20 mouse cellular contexts compared by ENCODE assay signal in the genomic region with DNA sequence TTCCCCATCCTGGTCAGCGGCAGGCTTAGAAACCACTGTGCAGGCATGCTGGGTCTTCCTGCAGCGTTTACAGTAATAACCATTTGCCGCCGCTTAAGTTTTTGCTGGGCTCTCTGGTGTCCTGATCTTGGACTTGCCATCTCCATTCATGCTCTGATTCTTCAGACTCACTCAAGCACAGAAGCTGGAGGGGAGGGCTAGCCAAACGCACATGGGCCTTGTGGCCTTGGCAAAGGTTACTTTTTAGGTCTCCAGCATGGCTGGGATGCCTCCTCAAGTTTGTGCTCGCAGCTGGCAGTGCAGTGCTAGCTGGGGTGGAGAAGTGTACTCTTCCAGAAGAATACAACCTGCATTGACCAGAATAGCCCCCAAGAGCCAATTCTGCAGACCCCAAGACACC. TPM values are rescaled to one million over a fixed set of nuclear protein-coding genes. Genes with fewer than 3 reads are reported as not detected.
DNase-seq lines count a peak whose midpoint lies in the region; ATAC-seq and TF ChIP-seq lines count a peak whose summit lies in the region.
"Had no signal": no experiment of that assay in that cellular context is flagged by ENCODE, and none has a peak within 500 bp of the region (broad histone marks: within the 10 kb centered on the region; RNA-seq: fewer than 3 reads in every experiment).

No protein-coding gene starts in this region.

- no peak for DNase-seq in heart, embryonic 10.5 days (ENCODE audit: low spot score)
- DNase-seq in heart, postnatal 4 days = no peak
- DNase-seq in kidney, adult 2 months = peak; percentile 72
- peak; percentile 36 to 70 for DNase-seq in kidney, postnatal 25 days
- DNase-seq in hindbrain, postnatal 0 days (ENCODE audit: low spot score) = no peak
- DNase-seq in cerebellum, adult 18-20 months = no peak
- DNase-seq: adrenal gland, adult 8-10 months; adrenal gland, postnatal 36 days; cerebellum, adult 8-10 months; cerebellum, postnatal 14 days; heart, adult 2 months; heart, postnatal 36 days had no signal

- no peak for TF ChIP-seq POLR2A in kidney, adult 2 months (IDR thresholded peaks at IDR 0.05; ENCODE audit: low read depth, low read length)

- ATAC-seq in kidney, embryonic 15.5 days (replicated peaks; ENCODE audit: low FRiP score) = no peak
- ATAC-seq in hindbrain, postnatal 0 days = no peak
- ATAC-seq: forebrain, embryonic 16.5 days; intestine, embryonic 15.5 days had no signal

- 86% methylated on average over 6 of the region's 6 CpGs for WGBS in heart, embryonic 10.5 days
- WGBS in kidney, adult 2 months = 41% methylated on average over 6 of the region's 6 CpGs
- 74% methylated on average over 6 of the region's 6 CpGs for WGBS in kidney, embryonic 15.5 days
- WGBS in hindbrain, postnatal 0 days = 61% methylated on average over 6 of the region's 6 CpGs

- no peak overlapping the region for H3K4me2 ChIP-seq in kidney, embryonic 15.5 days
- no peak overlapping the region for H3K4me2 ChIP-seq in hindbrain, postnatal 0 days (ENCODE audit: low read depth, low read length)
- H3K4me2 ChIP-seq: embryonic facial prominence, embryonic 13.5 days; forebrain, embryonic 12.5 days; heart, embryonic 13.5 days; hindbrain, embryonic 13.5 days; intestine, embryonic 15.5 days had no signal

- no peaks in the 10 kb centered on the region for H3K27me3 ChIP-seq in heart, embryonic 10.5 days (ENCODE audit: insufficient read depth, poor library complexity, severe bottlenecking)
- no peaks in the 10 kb centered on the region for H3K27me3 ChIP-seq in kidney, adult 2 months (replicated peaks; ENCODE audit: control insufficient read depth, insufficient read depth, low read length)
- H3K27me3 ChIP-seq in kidney, embryonic 15.5 days = no peaks in the 10 kb centered on the region
- H3K27me3 ChIP-seq in hindbrain, postnatal 0 days (ENCODE audit: insufficient read depth, low read length) = no peaks in the 10 kb centered on the region
- H3K27me3 ChIP-seq: CH12.LX; embryonic facial prominence, embryonic 13.5 days; forebrain, embryonic 12.5 days; heart, embryonic 13.5 days; hindbrain, embryonic 13.5 days; intestine, embryonic 15.5 days had no signal

- peaks cover 71% of the 10 kb centered on the region for H3K4me1 ChIP-seq in heart, embryonic 10.5 days
- peaks cover 22% of the 10 kb centered on the region for H3K4me1 ChIP-seq in kidney, adult 2 months (ENCODE audit: control insufficient read depth, insufficient read depth, low read length)
- peaks cover 75% of the 10 kb centered on the region for H3K4me1 ChIP-seq in kidney, embryonic 15.5 days
- 0 out of 2 replicates have a peak, but pooled peaks cover 3% of the 10 kb centered on the region for H3K4me1 ChIP-seq in hindbrain, postnatal 0 days (ENCODE audit: insufficient read depth, low read length)

- peaks cover 45% of the 10 kb centered on the region for H3K36me3 ChIP-seq in heart, embryonic 10.5 days
- H3K36me3 ChIP-seq in kidney, adult 2 months (ENCODE audit: control insufficient read depth, insufficient read depth, low read length) = no peaks in the 10 kb centered on the region
- H3K36me3 ChIP-seq in kidney, embryonic 15.5 days = 0 out of 2 replicates have a peak, but pooled peaks cover 3% of the 10 kb centered on the region
- H3K36me3 ChIP-seq in hindbrain, postnatal 0 days (ENCODE audit: insufficient read depth, low read length) = no peaks in the 10 kb centered on the region
- H3K36me3 ChIP-seq: intestine, embryonic 15.5 days had no signal

- no peak overlapping the region for H3K4me3 ChIP-seq in heart, embryonic 10.5 days
- H3K4me3 ChIP-seq in kidney, adult 2 months (ENCODE audit: insufficient read depth, low read depth, low read length) = no peak overlapping the region
- no peak overlapping the region for H3K4me3 ChIP-seq in kidney, embryonic 15.5 days (replicated peaks)
- H3K4me3 ChIP-seq in hindbrain, postnatal 0 days (ENCODE audit: low read length) = no peak overlapping the region
- H3K4me3 ChIP-seq: embryonic facial prominence, embryonic 13.5 days; forebrain, embryonic 12.5 days; heart, adult 2 months; heart, embryonic 13.5 days; hindbrain, embryonic 13.5 days; intestine, embryonic 15.5 days had no signal

- no peaks in the 10 kb centered on the region for H3K9me3 ChIP-seq in heart, embryonic 10.5 days
- H3K9me3 ChIP-seq in kidney, embryonic 15.5 days (replicated peaks) = no peaks in the 10 kb centered on the region
- no peaks in the 10 kb centered on the region for H3K9me3 ChIP-seq in hindbrain, postnatal 0 days (ENCODE audit: low read length)
- H3K9me3 ChIP-seq: embryonic facial prominence, embryonic 13.5 days; forebrain, embryonic 12.5 days; heart, embryonic 13.5 days; hindbrain, embryonic 13.5 days; intestine, embryonic 15.5 days had no signal

- no peak for TF ChIP-seq CTCF in kidney, adult 2 months (conservative IDR thresholded peaks at IDR 0.05; ENCODE audit: insufficient read depth, insufficient read length, low read depth, low read length)
- TF ChIP-seq CTCF in hindbrain, postnatal 0 days (IDR thresholded peaks at IDR 0.05; ENCODE audit: low read depth) = no peak

- 0 out of 2 replicates have a peak overlapping the region, but pooled peaks have one; percentile 12 for H3K27ac ChIP-seq in heart, embryonic 10.5 days
- no peak overlapping the region for H3K27ac ChIP-seq in kidney, adult 2 months (ENCODE audit: insufficient read depth, low read depth, low read length)
- H3K27ac ChIP-seq in kidney, embryonic 15.5 days = no peak overlapping the region
- H3K27ac ChIP-seq in hindbrain, postnatal 0 days = no peak overlapping the region
- H3K27ac ChIP-seq: embryonic facial prominence, embryonic 13.5 days; forebrain, embryonic 12.5 days; heart, adult 2 months; hindbrain, embryonic 13.5 days; intestine, embryonic 15.5 days had no signal

- H3K9ac ChIP-seq in kidney, embryonic 15.5 days = no peak overlapping the region
- H3K9ac ChIP-seq in hindbrain, postnatal 0 days (replicated peaks; ENCODE audit: low read length) = no peak overlapping the region
- H3K9ac ChIP-seq: embryonic facial prominence, embryonic 13.5 days; forebrain, embryonic 12.5 days; hindbrain, embryonic 13.5 days; intestine, embryonic 15.5 days had no signal

RNA-seq across cellular contexts. Expression of a gene that starts 6.6 kb away (rescaled TPM):
- polyA plus RNA-seq in heart, embryonic 10.5 days (2016; fragmentation: Nextera tagmentation; extraction: Ambion mirVana) = 40.4 and 49.8 TPM in 2 replicates
- 100 to 1,000 TPM; 108 to 126 TPM for total RNA-seq in heart, postnatal 4 days (2021)
- 90.1 and 93.0 TPM in 2 replicates for polyA plus RNA-seq in kidney, adult 2 months (2012; rRNA removed)
- polyA plus RNA-seq in kidney, embryonic 15.5 days (2015; fragmentation: Nextera tagmentation; extraction: Ambion mirVana) = 35.0 and 40.9 TPM in 2 replicates
- 16.3 and 22.0 TPM in 2 replicates for total RNA-seq in hindbrain, postnatal 0 days (2014; rRNA removed)
- polyA plus RNA-seq in hindbrain, postnatal 0 days (2015; fragmentation: Nextera tagmentation; extraction: Ambion mirVana) = 9.3 and 11.5 TPM in 2 replicates

Comparison
In these comparisons a context has a peak if more than half of its experiments do, and no peak if none do; other contexts are left out.
1. DNase-seq: peak in kidney, adult 2 months (single experiment) and kidney, postnatal 25 days (2 of 2); none in heart, embryonic 10.5 days (single experiment), heart, postnatal 4 days (single experiment), hindbrain, postnatal 0 days (single experiment) and cerebellum, adult 18-20 months (0 of 2).